Mouse (Mus musculus): ENCODE measurements around the gene Atp5s. TPM values are rescaled to one million over a fixed set of nuclear protein-coding genes. Genes with fewer than 3 reads are reported as not detected.

Gene Atp5s
- total RNA-seq, 2 experiments from 2014 or later, result 28.0 to 35.9 TPM

GRCm38 (mm10) chr12:69766185-69766904 is 41.6 kb downstream of the Atp5s start:
- no peak for DNase-seq (ENCODE audit: low spot score in 2 of 2)
- intact Hi-C loops (cut with DNase I), result no loop called here

- intact Hi-C loops (cut with DNase I), result no loop called here
- no peak for DNase-seq (ENCODE audit: low spot score in 2 of 2)
Observed at GRCm38 (mm10) chr12:69767476-69768258, 42.9 kb downstream of the Atp5s start.

GRCm38 (mm10) chr12:69768841-69769240 is 44.1 kb downstream of the Atp5s start:
- DNase-seq (ENCODE audit: low spot score in 2 of 2), result no peak
- intact Hi-C loops (cut with DNase I), result no loop called here

- DNase-seq (ENCODE audit: low spot score in 2 of 2), result no peak
- intact Hi-C loops (cut with DNase I), result no loop called here
Observed at GRCm38 (mm10) chr12:69776607-69777340, 52.0 kb downstream of the Atp5s start.

GRCm38 (mm10) chr12:69777341-69777730 is 52.6 kb downstream of the Atp5s start:
- no peak for DNase-seq (ENCODE audit: low spot score in 2 of 2)
- intact Hi-C loops (cut with DNase I), result no loop called here

- no peak for DNase-seq (ENCODE audit: low spot score in 2 of 2)
- intact Hi-C loops (cut with DNase I), result no loop called here
Observed at GRCm38 (mm10) chr12:69777957-69778356, 53.2 kb downstream of the Atp5s start.

- intact Hi-C loops (cut with DNase I), result no loop called here
- no peak for DNase-seq (ENCODE audit: low spot score in 2 of 2)
Observed at GRCm38 (mm10) chr12:69781480-69781879, 56.7 kb downstream of the Atp5s start.

GRCm38 (mm10) chr12:69781935-69782650 is 57.3 kb downstream of the Atp5s start:
- intact Hi-C loops (cut with DNase I), result no loop called here
- no peak for DNase-seq (ENCODE audit: low spot score in 2 of 2)

GRCm38 (mm10) chr12:69783247-69784025 is 58.7 kb downstream of the Atp5s start:
- intact Hi-C loops (cut with DNase I), result no loop called here
- no peak for DNase-seq (ENCODE audit: low spot score in 2 of 2)

GRCm38 (mm10) chr12:69785471-69785870 is 60.7 kb downstream of the Atp5s start:
- no peak for DNase-seq (ENCODE audit: low spot score in 2 of 2)
- intact Hi-C loops (cut with DNase I), result no loop called here

- intact Hi-C loops (cut with DNase I), result no loop called here
- no peak for DNase-seq (ENCODE audit: low spot score in 2 of 2)
Observed at GRCm38 (mm10) chr12:69788380-69788779, 63.6 kb downstream of the Atp5s start.

- DNase-seq (ENCODE audit: low spot score in 2 of 2), result peak; percentile 27 to 63
- intact Hi-C loops (cut with DNase I), result no loop called here
Observed at GRCm38 (mm10) chr12:69789766-69790529, 65.2 kb downstream of the Atp5s start.

GRCm38 (mm10) chr12:69790530-69791505 is 66.1 kb downstream of the Atp5s start, which contains the start of gene Cdkl1:
Cdkl1 (minus strand) TSS chr12:69791267.
- intact Hi-C loops (cut with DNase I), result no loop called here

More at GRCm38 (mm10) chr12:69790530-69791505, 66.1 kb downstream of the Atp5s start, which contains the start of gene Cdkl1:
- DNase-seq (ENCODE audit: low spot score in 2 of 2), result peak; percentile 68 to 74
